Mouse (Mus musculus) E14TG2a.4 (cell line): ENCODE measurements around the gene Coq8a.

Experiments used
- H3K27me3 ChIP-seq: 2 replicates; pipeline ENCODE4 v1.6.1; 2014; ENCODE audit warnings: low read length, control low read depth; ENCODE audit not compliant: insufficient read depth
- H3K36me3 ChIP-seq: 2 replicates; pipeline ENCODE4 v1.6.1; 2014; ENCODE audit warnings: low read length, control low read depth; ENCODE audit not compliant: insufficient read depth
- H3K4me1 ChIP-seq: replicated peaks from 2 replicates; pipeline ENCODE4 v1.6.1; 2014; ENCODE audit warnings: low read depth, low read length, control low read depth
- H3K4me3 ChIP-seq: replicated peaks from 2 replicates; pipeline ENCODE4 v1.5.1; 2014; ENCODE audit warnings: mild to moderate bottlenecking, low read length
- H3K9me3 ChIP-seq: 2 replicates; pipeline ENCODE4 v1.6.1; 2014; ENCODE audit warnings: low read length, control low read depth
- CTCF ChIP-seq: conservative IDR thresholded peaks from 2 replicates; pipeline ENCODE4 v1.5.1; 2014; ENCODE audit warnings: low read length
- NANOG ChIP-seq: IDR thresholded peaks from 2 replicates; pipeline ENCODE4 v1.6.1; 2014; ENCODE audit warnings: borderline replicate concordance, low read length, mixed read lengths
- POU5F1 ChIP-seq: IDR thresholded peaks from 2 replicates; pipeline ENCODE4 v1.6.1; 2014; ENCODE audit warnings: low read length, borderline replicate concordance

Coq8a gene

DNA sequence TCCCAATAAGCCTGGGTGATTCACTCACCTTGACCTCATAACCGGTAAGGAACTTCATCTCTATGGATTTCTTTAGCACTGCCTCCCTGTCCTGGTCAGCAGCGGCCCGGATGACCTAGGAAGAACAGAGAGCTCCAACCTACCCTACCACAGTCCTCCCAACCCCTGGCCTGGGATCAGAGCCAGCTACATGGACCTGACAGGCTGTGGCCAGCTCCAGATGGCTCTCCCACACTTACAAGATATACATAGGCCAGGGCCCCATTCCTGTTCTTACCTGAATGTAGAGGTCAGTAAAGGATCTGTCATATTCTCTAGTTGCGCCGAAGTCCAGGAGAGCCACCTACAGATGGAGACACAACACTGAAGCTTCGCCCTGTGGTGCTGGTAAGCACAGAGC, 31.1 kb downstream of the Coq8a start:
- peaks cover 7% of the 10 kb centered on the region; the same call in 1 of the 2 replicates for H3K4me1 ChIP-seq
- TF ChIP-seq NANOG, result no peak
- TF ChIP-seq CTCF, result no peak
- TF ChIP-seq POU5F1, result no peak
- no peaks in the 10 kb centered on the region for H3K27me3 ChIP-seq
- H3K36me3 ChIP-seq, result peaks cover 52% of the 10 kb centered on the region
- no peak overlapping the region for H3K4me3 ChIP-seq
- no peaks in the 10 kb centered on the region for H3K9me3 ChIP-seq

DNA sequence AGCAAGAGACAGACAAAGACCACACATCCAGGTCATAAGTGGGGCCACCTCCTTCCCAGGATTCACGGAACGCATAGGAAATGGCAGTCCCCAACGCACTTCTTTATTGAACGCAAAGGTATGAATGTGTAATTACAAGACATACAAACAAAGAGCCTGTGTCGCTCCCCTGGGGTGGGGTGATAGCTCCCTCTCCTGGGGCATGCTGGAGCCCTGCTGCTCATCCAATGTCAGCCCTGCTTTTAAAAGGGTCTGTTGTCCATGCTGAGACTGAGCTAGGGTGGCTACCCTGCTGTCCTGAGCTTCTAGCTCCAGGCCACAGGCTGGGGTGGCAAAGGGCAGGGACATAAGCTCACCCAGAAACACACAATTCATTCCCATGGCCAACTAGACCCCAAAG, 32.9 kb downstream of the Coq8a start:
- peaks cover 7% of the 10 kb centered on the region; the same call in 1 of the 2 replicates for H3K4me1 ChIP-seq
- TF ChIP-seq POU5F1, result no peak
- TF ChIP-seq NANOG, result no peak
- no peaks in the 10 kb centered on the region for H3K9me3 ChIP-seq
- H3K36me3 ChIP-seq, result peaks cover 65% of the 10 kb centered on the region
- no peak overlapping the region for H3K4me3 ChIP-seq
- H3K27me3 ChIP-seq, result no peaks in the 10 kb centered on the region

DNA sequence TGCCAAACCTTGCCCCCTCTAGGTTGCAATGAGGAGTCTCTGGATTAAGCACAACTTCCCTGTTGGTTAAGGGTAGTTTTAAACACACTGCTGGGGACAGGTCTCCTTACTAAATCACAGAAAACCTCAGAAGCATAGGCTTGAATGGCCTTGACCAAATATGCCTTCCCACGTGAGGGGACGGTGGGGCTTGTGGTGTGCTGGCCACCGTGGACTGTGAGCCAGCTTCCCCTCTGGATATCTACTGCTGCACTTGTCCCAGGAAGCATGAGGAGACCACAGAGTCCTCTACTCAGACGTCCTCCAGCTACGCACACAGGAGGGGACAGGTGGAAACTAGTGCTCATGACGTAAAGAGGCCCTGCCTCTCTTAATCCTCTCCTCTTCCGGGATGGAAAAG, 36.4 kb downstream of the Coq8a start:
- H3K27me3 ChIP-seq, result no peaks in the 10 kb centered on the region
- H3K36me3 ChIP-seq, result peaks cover 45% of the 10 kb centered on the region
- H3K4me1 ChIP-seq, result peaks cover 24% of the 10 kb centered on the region
- no peaks in the 10 kb centered on the region for H3K9me3 ChIP-seq
- H3K4me3 ChIP-seq, result no peak overlapping the region
- no peak for TF ChIP-seq NANOG
- no peak for TF ChIP-seq POU5F1
- TF ChIP-seq CTCF, result no peak

DNA sequence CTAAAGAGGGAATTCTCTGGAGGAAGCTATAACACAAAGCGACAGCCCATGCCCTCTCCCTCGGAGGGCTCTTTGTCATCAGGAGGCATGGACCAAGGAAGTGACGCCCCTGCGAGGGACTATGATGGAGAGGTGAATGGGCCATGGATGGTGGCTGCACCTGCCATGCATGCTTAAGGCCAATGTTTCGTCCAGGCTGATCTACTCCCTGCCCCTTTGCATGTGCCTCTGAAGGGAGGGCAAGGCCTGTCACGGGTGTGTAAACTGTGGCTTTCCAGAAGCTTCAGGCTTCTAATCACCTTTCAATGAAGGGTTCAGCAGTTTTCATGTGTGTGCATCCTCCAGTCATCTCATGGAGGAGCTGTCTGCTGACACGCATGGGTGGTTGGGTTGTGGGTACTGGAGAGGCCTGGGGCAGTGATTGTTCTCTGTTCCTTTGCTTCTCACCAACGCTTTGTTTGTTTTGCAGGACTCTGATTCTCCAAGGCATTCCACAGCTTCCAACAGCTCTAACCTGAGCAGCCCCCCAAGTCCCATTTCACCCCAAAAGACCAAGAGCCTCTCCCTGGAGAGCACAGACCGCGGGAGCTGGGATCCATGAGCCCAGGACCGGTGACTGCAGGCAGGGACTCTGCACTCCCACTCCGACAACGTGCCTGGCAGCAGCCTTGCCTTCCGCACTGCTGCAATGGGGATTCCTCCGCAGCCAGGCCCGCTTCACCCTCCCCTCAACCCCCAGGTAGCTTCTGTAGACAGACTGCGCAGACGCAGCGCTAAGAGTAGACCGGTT, 37.6 kb downstream of the Coq8a start:
- no peaks in the 10 kb centered on the region for H3K27me3 ChIP-seq
- H3K36me3 ChIP-seq, result peaks cover 32% of the 10 kb centered on the region
- H3K4me1 ChIP-seq, result peaks cover 21% of the 10 kb centered on the region
- TF ChIP-seq POU5F1, result no peak
- no peak for TF ChIP-seq NANOG
- TF ChIP-seq CTCF, result no peak
- H3K4me3 ChIP-seq, result no peak overlapping the region
- H3K9me3 ChIP-seq, result no peaks in the 10 kb centered on the region

DNA sequence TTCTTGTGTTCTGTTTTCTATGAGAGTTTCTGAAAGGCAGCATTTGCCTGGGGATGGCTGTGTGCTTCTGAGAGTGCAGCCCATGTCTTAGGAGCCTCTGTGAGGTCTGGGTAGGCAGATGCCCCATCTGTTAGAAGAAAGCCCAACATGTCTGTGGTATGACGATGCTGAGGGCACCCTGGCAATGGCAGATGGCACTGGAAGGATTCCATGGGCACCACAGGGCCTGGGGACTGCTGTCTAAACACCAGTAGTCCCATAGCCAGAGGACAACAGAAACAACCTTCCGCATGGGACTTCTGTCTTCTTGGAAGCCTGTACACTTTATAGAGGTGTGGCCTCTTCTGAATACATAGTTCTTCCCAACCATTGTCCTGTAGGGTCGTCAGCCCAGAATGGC, 38.2 kb downstream of the Coq8a start:
- no peaks in the 10 kb centered on the region for H3K27me3 ChIP-seq
- H3K4me1 ChIP-seq, result peaks cover 17% of the 10 kb centered on the region
- TF ChIP-seq NANOG (no peak), POU5F1 (no peak), CTCF (no peak)
- H3K4me3 ChIP-seq, result no peak overlapping the region
- no peaks in the 10 kb centered on the region for H3K9me3 ChIP-seq
- peaks cover 26% of the 10 kb centered on the region for H3K36me3 ChIP-seq

DNA sequence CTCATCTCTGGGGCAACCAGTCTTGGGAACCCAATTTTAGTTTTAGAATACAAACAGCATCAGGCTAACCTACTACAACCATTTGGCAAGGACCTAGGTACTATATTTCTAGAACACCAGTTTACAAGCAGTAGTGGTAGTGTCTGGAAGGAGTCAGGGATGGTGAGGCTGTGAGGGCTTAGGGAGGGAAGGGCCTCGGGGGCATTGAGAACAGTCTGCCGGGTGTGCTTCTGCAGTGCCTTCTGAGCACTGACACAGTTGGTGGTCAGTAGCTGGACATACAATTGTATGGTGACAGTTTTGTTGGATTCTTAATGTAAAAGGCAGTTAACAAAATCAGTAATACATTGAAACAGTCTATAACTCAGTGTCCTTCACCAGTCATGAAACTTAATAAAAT, 38.9 kb downstream of the Coq8a start:
- H3K9me3 ChIP-seq, result no peaks in the 10 kb centered on the region
- TF ChIP-seq CTCF, result no peak
- TF ChIP-seq NANOG, result no peak
- TF ChIP-seq POU5F1, result no peak
- H3K36me3 ChIP-seq, result peaks cover 20% of the 10 kb centered on the region
- H3K27me3 ChIP-seq, result no peaks in the 10 kb centered on the region
- H3K4me3 ChIP-seq, result no peak overlapping the region
- H3K4me1 ChIP-seq, result peaks cover 17% of the 10 kb centered on the region

DNA sequence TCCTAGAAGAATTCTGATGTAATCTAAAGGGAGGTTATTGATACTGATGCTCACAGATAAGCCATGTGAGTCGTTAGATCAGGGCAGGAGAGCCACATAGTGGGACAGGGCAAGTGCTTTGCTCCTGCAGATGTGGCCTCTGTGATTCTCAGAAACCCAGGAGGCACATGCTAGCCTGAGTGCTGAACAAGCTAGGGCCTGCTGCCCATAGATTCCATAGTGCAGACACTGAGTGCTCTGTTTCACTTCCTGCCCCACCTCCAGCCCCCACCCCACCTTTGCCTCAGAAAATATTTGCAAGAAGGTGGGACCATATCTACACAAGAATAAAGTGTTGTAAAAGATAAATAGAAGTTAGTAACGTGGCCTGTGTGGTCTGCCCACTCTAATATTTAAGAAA, 40.8 kb downstream of the Coq8a start:
- Histone ChIP-seq H3K4me1 (peaks cover 17% of the 10 kb centered on the region), H3K27me3 (no peaks in the 10 kb centered on the region), H3K36me3 (peaks cover 16% of the 10 kb centered on the region), H3K4me3 (no peak overlapping the region), H3K9me3 (no peaks in the 10 kb centered on the region)
- TF ChIP-seq CTCF (no peak), NANOG (no peak), POU5F1 (no peak)

DNA sequence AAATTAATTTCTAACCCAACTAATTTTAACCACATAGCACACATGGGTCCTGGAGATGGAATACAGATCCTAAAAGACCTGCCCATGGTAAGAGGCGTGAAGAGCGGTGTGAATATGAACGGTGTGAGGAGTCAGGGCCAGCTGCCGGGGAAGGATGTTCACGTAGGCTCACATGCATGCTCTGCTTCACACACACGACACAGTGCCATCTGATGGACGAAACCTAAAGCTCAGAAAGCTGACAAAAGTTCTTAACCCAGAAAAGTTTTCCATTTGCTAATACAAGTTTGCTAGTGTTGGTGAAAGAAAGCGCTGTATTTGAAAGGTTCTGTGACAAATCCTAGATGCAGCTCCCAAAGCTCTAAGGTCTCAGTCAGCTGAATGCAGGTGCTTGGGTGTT, 48.2 kb downstream of the Coq8a start:
- no peak overlapping the region for H3K4me3 ChIP-seq
- no peaks in the 10 kb centered on the region for H3K9me3 ChIP-seq
- TF ChIP-seq POU5F1, result no peak
- no peak for TF ChIP-seq CTCF
- TF ChIP-seq NANOG, result no peak
- H3K4me1 ChIP-seq, result no peaks in the 10 kb centered on the region
- no peaks in the 10 kb centered on the region for H3K27me3 ChIP-seq
- H3K36me3 ChIP-seq, result peaks cover 17% of the 10 kb centered on the region

DNA sequence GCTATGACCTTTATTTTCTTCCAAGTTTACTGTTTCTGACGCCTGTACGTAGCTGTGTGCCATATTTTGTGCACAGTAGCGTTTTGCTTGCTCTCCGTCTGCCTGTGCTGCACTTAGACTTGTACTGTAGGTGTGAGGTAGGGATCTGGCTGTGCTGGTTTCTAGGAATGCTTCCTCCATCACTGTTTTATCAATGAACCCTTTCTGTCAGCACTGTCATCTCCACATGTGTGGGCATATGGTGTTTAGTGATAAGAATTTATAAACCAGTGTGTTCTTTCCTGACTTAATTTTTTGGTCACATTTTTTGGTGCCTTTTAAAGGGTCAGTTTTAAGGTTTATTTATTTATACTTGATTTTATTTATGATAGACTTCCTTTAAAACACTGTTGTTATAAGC, 50.8 kb downstream of the Coq8a start:
- Histone ChIP-seq H3K9me3 (no peaks in the 10 kb centered on the region), H3K4me3 (no peak overlapping the region), H3K4me1 (no peaks in the 10 kb centered on the region), H3K27me3 (no peaks in the 10 kb centered on the region), H3K36me3 (peaks cover 22% of the 10 kb centered on the region)
- TF ChIP-seq POU5F1, result no peak
- TF ChIP-seq NANOG, result no peak
- no peak for TF ChIP-seq CTCF
